Mouse (Mus musculus): ENCODE data around the gene Sprtn. TPM values are rescaled to one million over a fixed set of nuclear protein-coding genes. Genes with fewer than 3 reads are reported as not detected.

The Sprtn gene
- polyA plus RNA-seq, 1 experiment from 2014 or later = 8.3 TPM

DNA sequence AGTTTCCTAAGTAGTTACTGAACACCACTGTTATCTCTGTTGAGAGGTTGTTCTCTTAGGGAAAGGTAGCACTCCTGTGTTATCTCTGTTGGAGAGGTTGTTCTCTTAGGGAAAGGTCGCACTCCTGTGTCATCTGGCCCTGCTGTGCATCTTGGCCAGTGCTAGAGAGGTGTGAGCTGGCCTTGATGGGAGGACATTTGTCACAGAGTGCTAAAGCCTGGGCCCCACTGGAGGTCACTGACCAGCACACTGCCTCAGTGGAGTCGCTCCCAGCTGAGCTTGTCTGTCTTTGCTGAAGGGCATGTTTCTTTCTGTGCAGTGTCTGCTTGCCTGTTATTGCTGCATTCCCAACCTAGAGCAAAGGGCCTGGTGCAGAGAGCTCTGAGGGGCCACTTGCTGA lies 30.6 kb upstream of the Sprtn start:
- Histone ChIP-seq H3K36me3 (ENCODE audit: control insufficient read depth, insufficient read depth) (peaks cover 13% of the 10 kb centered on the region), H3K27me3 (ENCODE audit: control insufficient read depth, insufficient read depth, low read length) (no peaks in the 10 kb centered on the region), H3K4me3 (ENCODE audit: low read length) (no peak overlapping the region), H3K9ac (ENCODE audit: low read length) (no peak overlapping the region), H3K27ac (ENCODE audit: low read length) (no peak overlapping the region), H3K9me3 (replicated peaks; ENCODE audit: control insufficient read depth, low read length) (no peaks in the 10 kb centered on the region), H3K4me1 (ENCODE audit: control insufficient read depth, insufficient read depth, low read length) (peaks cover 37% of the 10 kb centered on the region), H3K4me2 (ENCODE audit: low read depth, low read length) (no peak overlapping the region)
- WGBS = 32% methylated on average over 2 of the region's 2 CpGs
- no peak for ATAC-seq (replicated peaks; ENCODE audit: extremely low read depth, insufficient read depth, low FRiP score)

DNA sequence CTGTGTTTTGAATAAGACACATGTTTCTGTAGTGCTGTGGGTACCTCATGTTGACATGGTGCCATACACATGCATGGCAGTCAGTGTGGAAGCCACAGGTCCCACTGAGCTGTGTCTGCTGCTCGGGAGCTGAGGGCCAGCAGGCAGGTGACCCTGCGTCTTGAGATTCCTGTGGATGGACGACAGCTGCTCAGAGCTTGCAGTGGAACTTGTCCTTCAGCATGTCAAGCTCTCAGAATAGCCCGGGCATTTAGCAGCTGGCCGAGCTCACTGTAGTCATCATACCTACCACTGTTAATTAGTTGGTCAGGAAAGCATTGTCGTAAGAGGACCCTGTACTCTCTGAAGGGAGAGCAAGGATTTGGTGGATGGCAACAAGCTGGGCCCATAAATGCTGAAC lies 28.0 kb upstream of the Sprtn start:
- H3K27me3 ChIP-seq (ENCODE audit: control insufficient read depth, insufficient read depth, low read length) = no peaks in the 10 kb centered on the region
- peaks cover 32% of the 10 kb centered on the region for H3K36me3 ChIP-seq (ENCODE audit: control insufficient read depth, insufficient read depth)
- no peak overlapping the region for H3K9ac ChIP-seq (ENCODE audit: low read length)
- H3K27ac ChIP-seq (ENCODE audit: low read length) = no peak overlapping the region
- no peaks in the 10 kb centered on the region for H3K9me3 ChIP-seq (replicated peaks; ENCODE audit: control insufficient read depth, low read length)
- ATAC-seq (replicated peaks; ENCODE audit: extremely low read depth, insufficient read depth, low FRiP score) = no peak
- WGBS = 60% methylated on average over 6 of the region's 6 CpGs
- no peak overlapping the region for H3K4me3 ChIP-seq (ENCODE audit: low read length)
- H3K4me2 ChIP-seq (ENCODE audit: low read depth, low read length) = no peak overlapping the region
- H3K4me1 ChIP-seq (ENCODE audit: control insufficient read depth, insufficient read depth, low read length) = peaks cover 35% of the 10 kb centered on the region

- 88% methylated on average over 7 of the region's 7 CpGs for WGBS
- Histone ChIP-seq H3K27me3 (ENCODE audit: control insufficient read depth, insufficient read depth, low read length) (no peaks in the 10 kb centered on the region), H3K9me3 (replicated peaks; ENCODE audit: control insufficient read depth, low read length) (no peaks in the 10 kb centered on the region), H3K9ac (ENCODE audit: low read length) (no peak overlapping the region), H3K4me1 (ENCODE audit: control insufficient read depth, insufficient read depth, low read length) (peaks cover 27% of the 10 kb centered on the region), H3K36me3 (ENCODE audit: control insufficient read depth, insufficient read depth) (peaks cover 38% of the 10 kb centered on the region), H3K4me2 (ENCODE audit: low read depth, low read length) (no peak overlapping the region), H3K4me3 (ENCODE audit: low read length) (no peak overlapping the region), H3K27ac (ENCODE audit: low read length) (no peak overlapping the region)
- no peak for ATAC-seq (replicated peaks; ENCODE audit: extremely low read depth, insufficient read depth, low FRiP score)
Observed at GRCm38 (mm10) chr8:124871474-124871873, 26.2 kb upstream of the Sprtn start.

- H3K36me3 ChIP-seq (ENCODE audit: control insufficient read depth, insufficient read depth) = peaks cover 41% of the 10 kb centered on the region
- WGBS = 88% methylated on average over 7 of the region's 7 CpGs
- no peak for ATAC-seq (replicated peaks; ENCODE audit: extremely low read depth, insufficient read depth, low FRiP score)
Observed at GRCm38 (mm10) chr8:124872081-124872480, 25.6 kb upstream of the Sprtn start.

GRCm38 (mm10) chr8:124872690-124873089 lies 25.0 kb upstream of the Sprtn start:
- Histone ChIP-seq H3K36me3 (ENCODE audit: control insufficient read depth, insufficient read depth) (peaks cover 41% of the 10 kb centered on the region), H3K4me3 (ENCODE audit: low read length) (no peak overlapping the region), H3K9ac (ENCODE audit: low read length) (no peak overlapping the region), H3K9me3 (replicated peaks; ENCODE audit: control insufficient read depth, low read length) (no peaks in the 10 kb centered on the region), H3K4me2 (ENCODE audit: low read depth, low read length) (no peak overlapping the region; the same call in 1 of the 2 replicates), H3K27ac (ENCODE audit: low read length) (peak overlapping the region; percentile 24; the same call in 1 of the 2 replicates), H3K4me1 (ENCODE audit: control insufficient read depth, insufficient read depth, low read length) (peaks cover 16% of the 10 kb centered on the region), H3K27me3 (ENCODE audit: control insufficient read depth, insufficient read depth, low read length) (no peaks in the 10 kb centered on the region)
- ATAC-seq (replicated peaks; ENCODE audit: extremely low read depth, insufficient read depth, low FRiP score) = peak; percentile 80
- 33% methylated on average over 5 of the region's 5 CpGs for WGBS

More at GRCm38 (mm10) chr8:124872081-124872480, 25.6 kb upstream of the Sprtn start:
- Histone ChIP-seq H3K4me2 (ENCODE audit: low read depth, low read length) (no peak overlapping the region), H3K9me3 (replicated peaks; ENCODE audit: control insufficient read depth, low read length) (no peaks in the 10 kb centered on the region), H3K27me3 (ENCODE audit: control insufficient read depth, insufficient read depth, low read length) (no peaks in the 10 kb centered on the region), H3K4me1 (ENCODE audit: control insufficient read depth, insufficient read depth, low read length) (peaks cover 22% of the 10 kb centered on the region), H3K4me3 (ENCODE audit: low read length) (no peak overlapping the region), H3K27ac (ENCODE audit: low read length) (no peak overlapping the region), H3K9ac (ENCODE audit: low read length) (no peak overlapping the region)

GRCm38 (mm10) chr8:124878141-124878540 lies 19.5 kb upstream of the Sprtn start:
- WGBS = 65% methylated on average over 5 of the region's 5 CpGs
- ATAC-seq (replicated peaks; ENCODE audit: extremely low read depth, insufficient read depth, low FRiP score) = no peak
- H3K4me3 ChIP-seq (ENCODE audit: low read length) = no peak overlapping the region
- H3K9ac ChIP-seq (ENCODE audit: low read length) = no peak overlapping the region
- H3K27ac ChIP-seq (ENCODE audit: low read length) = no peak overlapping the region
- no peak overlapping the region for H3K4me2 ChIP-seq (ENCODE audit: low read depth, low read length)
- H3K36me3 ChIP-seq (ENCODE audit: control insufficient read depth, insufficient read depth) = peaks cover 65% of the 10 kb centered on the region
- H3K4me1 ChIP-seq (ENCODE audit: control insufficient read depth, insufficient read depth, low read length) = peaks cover 2% of the 10 kb centered on the region; the same call in 1 of the 2 replicates
- no peaks in the 10 kb centered on the region for H3K9me3 ChIP-seq (replicated peaks; ENCODE audit: control insufficient read depth, low read length)
- H3K27me3 ChIP-seq (ENCODE audit: control insufficient read depth, insufficient read depth, low read length) = no peaks in the 10 kb centered on the region

DNA sequence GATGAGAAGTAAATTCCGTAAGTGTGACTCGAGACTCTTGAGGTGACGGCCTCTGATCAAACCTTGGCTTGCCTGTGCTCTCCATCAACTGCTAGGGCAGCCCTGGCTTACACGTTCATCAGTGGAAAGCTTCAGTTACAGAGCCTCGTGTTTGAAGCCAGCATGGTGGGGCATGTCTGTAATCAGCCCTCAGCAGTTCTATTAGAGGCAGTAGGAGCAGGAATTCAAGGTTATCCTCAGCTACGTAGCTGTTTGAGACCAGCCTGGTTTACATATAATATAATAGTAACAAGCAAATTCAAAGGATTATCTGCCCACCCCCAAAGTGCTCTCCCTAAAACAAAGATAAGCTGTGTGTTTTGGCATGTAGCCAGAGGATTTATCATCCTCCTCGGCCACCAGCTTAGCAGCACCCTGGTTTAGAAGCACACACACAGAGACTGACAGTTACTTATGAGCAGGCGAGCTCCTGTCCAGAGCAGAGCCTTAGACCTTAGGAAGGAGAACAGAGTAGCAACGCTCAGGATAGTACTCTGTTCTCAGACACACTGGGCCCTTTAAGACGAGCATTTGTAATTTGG lies 18.6 kb upstream of the Sprtn start:
- no peak overlapping the region for H3K27ac ChIP-seq (ENCODE audit: low read length)
- H3K4me2 ChIP-seq (ENCODE audit: low read depth, low read length) = no peak overlapping the region
- no peak for ATAC-seq (replicated peaks; ENCODE audit: extremely low read depth, insufficient read depth, low FRiP score)
- no peak overlapping the region for H3K4me3 ChIP-seq (ENCODE audit: low read length)
- H3K9me3 ChIP-seq (replicated peaks; ENCODE audit: control insufficient read depth, low read length) = no peaks in the 10 kb centered on the region
- peaks cover 2% of the 10 kb centered on the region; the same call in 1 of the 2 replicates for H3K4me1 ChIP-seq (ENCODE audit: control insufficient read depth, insufficient read depth, low read length)
- no peak overlapping the region for H3K9ac ChIP-seq (ENCODE audit: low read length)
- WGBS = 44% methylated on average over 10 of the region's 10 CpGs
- H3K36me3 ChIP-seq (ENCODE audit: control insufficient read depth, insufficient read depth) = peaks cover 66% of the 10 kb centered on the region
- no peaks in the 10 kb centered on the region for H3K27me3 ChIP-seq (ENCODE audit: control insufficient read depth, insufficient read depth, low read length)

DNA sequence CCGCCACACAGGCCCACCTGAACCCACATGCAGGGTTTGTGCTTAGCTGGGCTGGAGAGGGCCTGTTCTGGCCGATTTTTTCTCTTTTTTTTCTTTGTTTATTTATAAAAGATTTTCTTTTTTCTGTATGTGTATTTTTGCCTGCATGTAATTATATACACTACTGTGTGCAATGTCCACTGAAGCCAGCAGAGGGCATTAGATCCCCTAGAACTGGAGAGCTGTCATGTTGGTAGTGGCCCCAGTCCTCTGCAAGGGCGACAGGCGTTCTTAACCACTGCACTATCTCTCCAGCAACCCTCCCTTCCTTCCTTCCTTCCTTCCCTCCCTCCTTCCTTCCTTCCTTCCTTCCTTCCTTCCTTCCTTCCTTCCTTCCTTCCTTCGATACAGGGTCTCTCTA lies 9.3 kb upstream of the Sprtn start:
- no peaks in the 10 kb centered on the region for H3K27me3 ChIP-seq (ENCODE audit: control insufficient read depth, insufficient read depth, low read length)
- no peak for ATAC-seq (replicated peaks; ENCODE audit: extremely low read depth, insufficient read depth, low FRiP score)
- no peak overlapping the region for H3K9ac ChIP-seq (ENCODE audit: low read length)
- peaks cover 9% of the 10 kb centered on the region for H3K9me3 ChIP-seq (replicated peaks; ENCODE audit: control insufficient read depth, low read length)
- H3K36me3 ChIP-seq (ENCODE audit: control insufficient read depth, insufficient read depth) = peaks cover 67% of the 10 kb centered on the region
- H3K27ac ChIP-seq (ENCODE audit: low read length) = no peak overlapping the region
- H3K4me3 ChIP-seq (ENCODE audit: low read length) = no peak overlapping the region
- H3K4me1 ChIP-seq (ENCODE audit: control insufficient read depth, insufficient read depth, low read length) = no peaks in the 10 kb centered on the region
- H3K4me2 ChIP-seq (ENCODE audit: low read depth, low read length) = no peak overlapping the region
- 97% methylated on average over 5 of the region's 5 CpGs for WGBS

DNA sequence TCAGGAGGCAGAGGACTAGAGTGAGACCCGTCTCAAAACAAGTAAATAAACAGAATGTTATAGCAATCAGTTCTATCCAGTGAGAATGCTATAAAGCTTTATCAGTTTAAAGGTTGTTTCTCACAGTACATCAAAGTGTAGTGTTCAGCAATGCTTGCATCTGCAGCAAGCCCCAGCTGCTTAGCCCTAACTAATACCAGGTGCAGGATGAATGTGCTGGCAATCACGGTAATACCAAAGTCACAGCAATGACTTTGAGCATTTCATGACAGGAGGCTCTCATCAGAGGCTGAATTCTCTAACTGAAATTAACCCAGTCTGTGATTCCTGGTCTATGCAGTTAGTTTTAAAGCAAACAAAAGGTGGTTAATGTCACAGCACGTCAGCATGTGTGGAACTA lies 5.1 kb upstream of the Sprtn start:
- Histone ChIP-seq H3K9me3 (replicated peaks; ENCODE audit: control insufficient read depth, low read length) (peaks cover 8% of the 10 kb centered on the region), H3K4me2 (ENCODE audit: low read depth, low read length) (no peak overlapping the region), H3K4me3 (ENCODE audit: low read length) (no peak overlapping the region), H3K9ac (ENCODE audit: low read length) (no peak overlapping the region), H3K36me3 (ENCODE audit: control insufficient read depth, insufficient read depth) (peaks cover 45% of the 10 kb centered on the region), H3K4me1 (ENCODE audit: control insufficient read depth, insufficient read depth, low read length) (peaks cover 25% of the 10 kb centered on the region), H3K27me3 (ENCODE audit: control insufficient read depth, insufficient read depth, low read length) (no peaks in the 10 kb centered on the region), H3K27ac (ENCODE audit: low read length) (no peak overlapping the region)
- ATAC-seq (replicated peaks; ENCODE audit: extremely low read depth, insufficient read depth, low FRiP score) = no peak
- 61% methylated on average over 3 of the region's 3 CpGs for WGBS

All from heart, embryonic 16.5 days (tissue).